Mouse (Mus musculus) liver, embryonic 11.5 days (tissue): ENCODE data around the gene Scnn1g. TPM values are rescaled to one million over a fixed set of nuclear protein-coding genes. Genes with fewer than 3 reads are reported as not detected.
A peak's percentile ranks its signal among the peaks of the same experiment; 100 is the strongest.

Source experiments
- ATAC-seq: fragments of 200-750 bp; cut with Nextera tagmentation; replicated peaks from 2 replicates; pipeline ENCODE4 v1.8.0; 2017; ENCODE audit warnings: moderate number of reproducible peaks, mild to moderate bottlenecking, moderate TSS enrichment, moderate library complexity; ENCODE audit not compliant: low FRiP score
- DNase-seq: peaks from one replicate; pipeline ENCODE4 v3.0.0-alpha.2; 2017; ENCODE audit warnings: low spot score
- H3K27ac ChIP-seq: fragments of 300-500 bp; sonication (generic); 2 replicates; pipeline ENCODE4 v1.5.1; 2014; ENCODE audit warnings: mild to moderate bottlenecking, low read depth, low read length, control low read depth
- H3K27me3 ChIP-seq: fragments of 300-500 bp; sonication (generic); replicated peaks from 2 replicates; pipeline ENCODE4 v1.6.1; 2014; ENCODE audit warnings: low read length, mixed read lengths; ENCODE audit not compliant: control insufficient read depth, insufficient read depth
- H3K36me3 ChIP-seq: fragments of 300-500 bp; sonication (generic); 2 replicates; pipeline ENCODE4 v1.6.1; 2014; ENCODE audit warnings: mild to moderate bottlenecking, low read length, moderate library complexity, mixed read lengths; ENCODE audit not compliant: control insufficient read depth, insufficient read depth
- H3K4me1 ChIP-seq: fragments of 300-500 bp; sonication (generic); replicated peaks from 2 replicates; pipeline ENCODE4 v1.6.1; 2014; ENCODE audit warnings: low read length, mixed read lengths; ENCODE audit not compliant: control insufficient read depth, insufficient read depth
- H3K4me2 ChIP-seq: fragments of 300-500 bp; sonication (generic); 2 replicates; pipeline ENCODE4 v1.6.1; 2014; ENCODE audit warnings: mild to moderate bottlenecking, control low read depth, moderate library complexity
- H3K4me3 ChIP-seq: fragments of 300-500 bp; sonication (generic); 2 replicates; pipeline ENCODE4 v1.5.1; 2014; ENCODE audit warnings: low read depth, low read length, control low read depth
- H3K9ac ChIP-seq: fragments of 300-500 bp; sonication (generic); 2 replicates; pipeline ENCODE4 v1.6.1; 2014; ENCODE audit warnings: low read depth, low read length, control low read depth
- H3K9me3 ChIP-seq: fragments of 300-500 bp; sonication (generic); 2 replicates; pipeline ENCODE4 v1.6.1; 2016; ENCODE audit warnings: low read length, inconsistent platforms, mixed read lengths; ENCODE audit not compliant: control insufficient read depth
- WGBS: fragments of 180-500 bp; shearing (Covaris S2); extraction: QIAGEN DNeasy Blood & Tissue Kit; methylation state at CpG from one replicate; pipeline ENCODE4 v1.1.7; 2014; 5-methylcytosine and 5-hydroxymethylcytosine counted together
- polyA plus RNA-seq: library from polyadenylated mRNA; unstranded; fragments of >200 nt; fragmentation: Nextera tagmentation; extraction: Ambion mirVana; gene quantifications from 2 replicates; pipeline ENCODE4 v1.2.1, GENCODE M21; 2014

The Scnn1g gene
- polyA plus RNA-seq, 1 experiment from 2014 or later: not detected

DNA sequence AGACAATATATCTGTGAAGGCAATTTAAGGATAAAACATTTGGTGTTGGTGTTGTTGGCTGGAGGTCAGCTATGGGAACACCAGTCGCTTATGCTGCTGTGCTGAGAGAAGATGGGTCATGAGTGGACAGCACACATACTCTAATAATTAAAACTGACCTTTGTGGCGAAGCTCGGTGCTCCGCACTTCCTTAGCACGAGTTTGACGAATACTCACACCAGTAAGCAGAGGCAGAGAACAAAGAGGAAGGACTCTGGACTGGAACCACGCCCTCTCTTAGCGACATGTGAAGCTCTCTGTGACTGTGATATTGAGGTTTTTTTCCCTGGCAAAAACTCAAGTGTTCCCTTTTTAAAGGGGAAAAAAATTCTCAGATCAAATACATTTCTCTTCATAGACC lies 20.5 kb downstream of the Scnn1g start:
- no peak for ATAC-seq
- Histone ChIP-seq H3K36me3 (no peaks in the 10 kb centered on the region), H3K4me2 (no peak overlapping the region), H3K4me3 (no peak overlapping the region), H3K4me1 (no peaks in the 10 kb centered on the region), H3K27ac (no peak overlapping the region), H3K27me3 (no peaks in the 10 kb centered on the region), H3K9me3 (no peaks in the 10 kb centered on the region), H3K9ac (no peak overlapping the region)
- 50% methylated on average over 8 of the region's 8 CpGs for WGBS
- DNase-seq: no peak

DNA sequence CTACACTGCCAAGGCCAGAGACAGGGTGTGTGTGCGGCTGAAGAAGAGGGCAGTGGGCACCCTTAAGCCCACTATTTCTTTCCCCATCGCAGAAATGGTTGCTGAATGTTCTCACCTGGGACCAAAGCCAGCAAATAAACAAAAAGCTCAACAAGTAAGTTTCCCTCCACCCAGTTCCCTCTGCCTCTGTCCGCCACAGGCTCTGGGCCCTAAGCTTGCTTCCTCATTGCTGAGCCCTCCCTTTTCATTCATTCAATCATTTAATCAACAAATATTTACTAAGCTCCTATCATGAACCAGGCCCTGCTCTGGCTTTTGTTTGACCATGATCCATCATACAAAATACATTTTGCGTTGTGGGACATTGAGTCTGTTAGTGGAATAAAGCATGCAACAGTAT lies 29.0 kb downstream of the Scnn1g start:
- Histone ChIP-seq H3K36me3 (no peaks in the 10 kb centered on the region), H3K27ac (no peak overlapping the region), H3K9ac (no peak overlapping the region), H3K4me1 (no peaks in the 10 kb centered on the region), H3K27me3 (no peaks in the 10 kb centered on the region), H3K4me2 (no peak overlapping the region), H3K9me3 (no peaks in the 10 kb centered on the region), H3K4me3 (no peak overlapping the region)
- 82% methylated on average over 4 of the region's 4 CpGs for WGBS
- DNase-seq (no peak), ATAC-seq (no peak)

DNA sequence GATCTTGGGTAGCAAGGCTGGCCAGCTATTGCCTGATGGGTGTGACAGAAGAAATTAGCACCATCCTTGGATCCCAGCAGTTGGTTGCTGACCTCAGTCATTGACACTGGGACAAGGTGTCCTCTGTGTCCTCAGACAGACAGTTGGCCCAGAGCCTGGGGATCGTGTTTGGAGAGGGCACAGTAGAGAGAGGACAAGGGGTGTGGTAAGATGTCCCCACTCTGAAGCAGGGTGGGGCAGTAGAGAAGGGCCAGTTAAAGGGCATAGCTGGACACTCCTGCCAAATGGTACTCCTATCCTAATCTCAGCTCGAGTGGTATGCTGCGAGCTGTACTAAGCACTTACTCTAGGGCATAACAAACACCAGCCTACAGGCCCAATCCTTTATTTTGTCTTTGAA lies 33.6 kb downstream of the Scnn1g start:
- H3K4me2 ChIP-seq: no peak overlapping the region
- no peak overlapping the region for H3K9ac ChIP-seq
- no peaks in the 10 kb centered on the region for H3K27me3 ChIP-seq
- H3K27ac ChIP-seq: no peak overlapping the region
- H3K4me1 ChIP-seq: no peaks in the 10 kb centered on the region
- 70% methylated on average over 3 of the region's 3 CpGs for WGBS
- no peaks in the 10 kb centered on the region for H3K36me3 ChIP-seq
- no peaks in the 10 kb centered on the region for H3K9me3 ChIP-seq
- no peak overlapping the region for H3K4me3 ChIP-seq
- DNase-seq (no peak), ATAC-seq (no peak)

DNA sequence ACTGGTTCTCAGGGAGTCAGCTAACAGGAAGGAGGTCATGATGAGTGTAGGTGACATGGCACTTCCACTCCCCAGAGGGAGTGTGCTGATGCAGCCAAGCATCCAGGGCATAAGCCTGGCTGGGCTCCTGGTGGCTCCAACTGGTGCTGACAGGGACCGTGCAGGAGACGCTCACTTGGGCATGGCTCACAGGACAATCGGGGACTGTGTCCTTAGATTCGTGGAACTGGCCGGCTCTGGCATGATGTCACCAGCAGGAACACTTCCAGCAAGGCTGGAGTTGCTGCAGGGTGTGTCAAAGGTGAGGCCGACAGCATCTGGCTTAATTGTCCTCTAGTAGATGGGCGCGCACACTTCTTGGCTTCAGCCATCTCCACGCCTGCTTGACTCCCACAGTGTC lies 34.7 kb downstream of the Scnn1g start:
- WGBS: 81% methylated on average over 9 of the region's 9 CpGs
- no peak overlapping the region for H3K27ac ChIP-seq
- no peaks in the 10 kb centered on the region for H3K36me3 ChIP-seq
- no peak overlapping the region for H3K9ac ChIP-seq
- H3K4me2 ChIP-seq: no peak overlapping the region
- no peak overlapping the region for H3K4me3 ChIP-seq
- H3K9me3 ChIP-seq: no peaks in the 10 kb centered on the region
- H3K27me3 ChIP-seq: no peaks in the 10 kb centered on the region
- no peak for ATAC-seq
- no peak for DNase-seq
- H3K4me1 ChIP-seq: no peaks in the 10 kb centered on the region

DNA sequence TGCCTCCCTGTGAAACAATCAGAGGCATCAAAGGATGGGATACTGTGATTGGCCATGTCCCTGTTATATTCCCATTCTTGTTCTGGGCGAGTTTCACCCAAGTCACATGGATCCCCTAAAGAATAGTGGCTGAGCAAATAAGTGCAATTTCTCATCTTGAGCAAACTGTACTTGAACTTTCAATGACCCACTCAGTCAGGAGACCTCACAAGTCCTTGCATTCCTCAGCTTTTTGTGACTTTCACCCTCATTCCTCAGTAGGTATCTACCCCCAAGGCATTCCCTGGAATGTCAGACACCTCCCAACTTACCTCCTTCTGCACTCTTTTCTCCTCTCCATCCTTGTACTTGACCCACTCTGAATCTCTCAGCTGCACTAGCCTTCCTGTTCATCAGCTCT lies 44.3 kb downstream of the Scnn1g start:
- no peaks in the 10 kb centered on the region for H3K9me3 ChIP-seq
- ATAC-seq: no peak
- H3K27ac ChIP-seq: no peak overlapping the region
- DNase-seq: no peak
- WGBS: 52% methylated on average over 1 of the region's 1 CpGs
- no peak overlapping the region for H3K4me2 ChIP-seq
- no peak overlapping the region for H3K4me3 ChIP-seq
- H3K27me3 ChIP-seq: no peaks in the 10 kb centered on the region
- no peaks in the 10 kb centered on the region for H3K36me3 ChIP-seq
- H3K4me1 ChIP-seq: no peaks in the 10 kb centered on the region
- H3K9ac ChIP-seq: no peak overlapping the region

DNA sequence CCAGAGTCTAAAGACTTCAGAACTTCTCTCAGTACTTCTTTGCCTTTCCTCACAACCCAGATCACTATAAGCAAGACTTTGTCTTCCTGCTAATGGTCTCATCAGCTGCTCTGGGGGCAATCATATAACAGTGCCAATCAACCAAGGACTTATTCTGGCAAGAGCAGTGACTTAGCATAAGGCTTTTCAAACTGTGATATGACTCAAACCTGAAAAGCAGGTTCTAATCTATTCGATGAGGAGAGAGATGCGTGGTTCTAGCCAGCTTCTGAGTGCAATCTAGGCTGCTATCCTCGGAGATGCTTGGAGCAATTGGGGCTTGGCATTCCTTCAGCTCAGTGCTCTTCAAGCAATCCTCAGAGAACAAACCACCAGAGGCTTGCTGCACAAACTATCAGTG lies 44.7 kb downstream of the Scnn1g start:
- Histone ChIP-seq H3K27ac (no peak overlapping the region), H3K9ac (no peak overlapping the region), H3K4me1 (no peaks in the 10 kb centered on the region), H3K36me3 (no peaks in the 10 kb centered on the region), H3K27me3 (no peaks in the 10 kb centered on the region), H3K4me3 (no peak overlapping the region), H3K9me3 (no peaks in the 10 kb centered on the region), H3K4me2 (no peak overlapping the region)
- ATAC-seq: no peak
- DNase-seq: no peak
- WGBS: 76% methylated on average over 3 of the region's 3 CpGs

DNA sequence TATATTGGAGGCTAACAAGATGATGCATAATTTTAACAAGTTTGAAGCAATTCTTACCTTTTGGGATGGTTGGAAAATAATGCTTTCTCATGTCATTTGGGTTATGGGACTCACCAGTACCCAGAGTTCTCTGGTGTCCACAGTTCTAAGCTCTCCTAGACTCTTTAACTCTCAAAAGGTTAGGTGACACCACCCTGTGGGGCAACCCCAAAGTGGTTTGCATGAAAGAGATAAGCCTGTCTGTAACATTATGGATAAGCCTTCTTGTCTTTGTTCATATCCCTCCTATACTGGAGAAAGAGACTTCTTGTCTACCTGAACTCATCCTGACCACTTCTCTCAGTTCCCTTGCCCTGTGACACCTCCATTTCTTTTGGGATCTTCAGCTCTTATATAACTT lies 45.1 kb downstream of the Scnn1g start:
- H3K4me3 ChIP-seq: no peak overlapping the region
- no peak overlapping the region for H3K27ac ChIP-seq
- no peak overlapping the region for H3K4me2 ChIP-seq
- no peaks in the 10 kb centered on the region for H3K27me3 ChIP-seq
- peak; percentile 53; the same call in 1 of the 2 replicates for ATAC-seq
- no peaks in the 10 kb centered on the region for H3K36me3 ChIP-seq
- no peak for DNase-seq
- H3K9ac ChIP-seq: no peak overlapping the region
- no peaks in the 10 kb centered on the region for H3K9me3 ChIP-seq
- no peaks in the 10 kb centered on the region for H3K4me1 ChIP-seq

DNA sequence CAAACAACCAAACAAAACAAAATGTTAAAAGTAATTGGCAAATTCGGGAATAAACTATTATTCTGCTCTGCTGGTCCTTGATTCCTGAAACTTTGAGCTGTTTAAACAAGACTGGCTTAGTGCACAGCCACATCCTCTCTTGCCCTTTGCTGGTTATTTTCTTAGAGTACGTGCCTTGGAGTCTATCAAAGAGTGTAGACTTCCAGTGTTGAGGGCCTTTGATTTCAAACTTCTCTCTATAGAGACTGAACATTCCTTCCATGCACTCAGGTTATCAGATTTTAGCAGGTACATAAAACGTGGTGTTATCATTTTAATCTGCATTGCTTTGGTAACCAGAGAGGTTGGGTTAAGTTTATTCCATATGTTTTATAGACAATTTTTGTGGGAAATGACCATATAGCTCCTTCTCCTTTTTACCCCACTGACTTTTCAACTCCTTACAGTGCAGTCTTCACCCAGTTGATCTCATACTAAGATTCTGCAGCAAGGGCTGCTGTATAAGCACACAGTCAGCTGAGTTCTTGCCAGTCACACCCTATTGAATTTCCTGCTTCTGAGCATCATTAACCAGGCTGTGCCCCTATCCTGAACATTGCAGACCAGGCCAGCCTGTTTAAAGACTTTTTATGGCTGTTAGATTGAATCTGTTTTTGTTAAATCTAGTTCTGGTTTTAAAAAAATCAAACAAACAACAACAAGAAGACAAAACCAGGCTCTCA lies 48.1 kb downstream of the Scnn1g start:
- ATAC-seq: no peak
- WGBS: 51% methylated on average over 3 of the region's 3 CpGs

DNA sequence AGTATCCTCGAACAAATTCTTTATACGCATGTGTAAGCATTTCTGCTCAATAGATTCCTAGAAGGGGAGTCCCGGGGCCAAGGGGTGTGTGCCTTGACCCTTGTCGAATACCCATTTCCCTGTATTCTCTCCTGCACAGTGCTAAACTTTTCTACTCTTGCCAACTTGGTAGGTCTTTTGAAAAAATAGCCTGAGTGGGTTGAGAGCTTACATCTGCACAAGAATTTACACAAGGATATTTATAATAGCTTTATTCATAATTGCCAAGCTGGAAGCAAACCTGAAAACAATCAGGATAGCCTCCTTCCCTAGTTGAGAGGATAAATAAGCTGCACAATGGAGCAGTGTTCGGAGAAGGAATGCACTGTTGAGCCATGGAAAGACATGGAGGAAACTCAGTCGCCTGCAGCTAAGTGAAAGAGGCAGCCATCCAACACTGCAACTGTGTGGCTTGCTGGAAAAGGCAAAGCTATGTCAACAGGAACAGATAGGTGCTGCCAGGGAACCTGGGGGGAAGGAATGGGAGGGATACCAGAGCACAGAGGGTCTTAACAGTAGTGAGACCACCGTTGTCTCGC lies 51.5 kb downstream of the Scnn1g start:
- no peaks in the 10 kb centered on the region for H3K27me3 ChIP-seq
- H3K27ac ChIP-seq: no peak overlapping the region
- no peak overlapping the region for H3K4me2 ChIP-seq
- no peaks in the 10 kb centered on the region for H3K9me3 ChIP-seq
- WGBS: 77% methylated on average over 8 of the region's 8 CpGs
- H3K4me3 ChIP-seq: no peak overlapping the region
- H3K36me3 ChIP-seq: no peaks in the 10 kb centered on the region
- ATAC-seq: no peak
- H3K4me1 ChIP-seq: no peaks in the 10 kb centered on the region
- DNase-seq: no peak
- H3K9ac ChIP-seq: no peak overlapping the region

More for the DNA sequence above, 48.1 kb downstream of the Scnn1g start:
- Histone ChIP-seq H3K9ac (no peak overlapping the region), H3K27ac (no peak overlapping the region), H3K36me3 (no peaks in the 10 kb centered on the region), H3K9me3 (no peaks in the 10 kb centered on the region), H3K4me3 (no peak overlapping the region), H3K4me1 (no peaks in the 10 kb centered on the region), H3K4me2 (no peak overlapping the region), H3K27me3 (no peaks in the 10 kb centered on the region)
- DNase-seq: no peak
